Mouse (Mus musculus) embryonic fibroblast, embryonic 13.5 days (primary cell): ENCODE data around the gene Kcnip1.

Experiments used
- CTCF ChIP-seq: IDR thresholded peaks from 2 replicates; pipeline ENCODE4 v1.5.1; 2011; ENCODE audit warnings: mild to moderate bottlenecking, control low read depth, low read length, moderate library complexity, borderline replicate concordance; ENCODE audit not compliant: insufficient read depth
- POLR2A ChIP-seq: IDR thresholded peaks from 2 replicates; pipeline ENCODE4 v1.6.1; 2011; ENCODE audit warnings: low read depth, mild to moderate bottlenecking, control low read depth, low read length, moderate library complexity

- TF ChIP-seq CTCF (no peak), POLR2A (no peak)
Observed at GRCm38 (mm10) chr11:33993496-33993895, 544 bp upstream of the Kcnip1 start.
